Mouse (Mus musculus) cerebellum, adult 11 months (tissue): ENCODE results near the gene Vsig10.
A peak's percentile ranks its signal among the peaks of the same experiment; 100 is the strongest.
"Not testable (repeated sequence)": the region's sequence is repeated elsewhere in the genome, so short reads cannot be mapped to it uniquely, and the experiment has no call there.

Experiments used
- DNase-seq: peaks from one replicate; pipeline ENCODE4 v3.0.0; 2022

The Vsig10 gene

GRCm38 (mm10) chr5:117356365-117357128 is 37.7 kb downstream of the Vsig10 start:
- DNase-seq, result peak; percentile 53

DNA sequence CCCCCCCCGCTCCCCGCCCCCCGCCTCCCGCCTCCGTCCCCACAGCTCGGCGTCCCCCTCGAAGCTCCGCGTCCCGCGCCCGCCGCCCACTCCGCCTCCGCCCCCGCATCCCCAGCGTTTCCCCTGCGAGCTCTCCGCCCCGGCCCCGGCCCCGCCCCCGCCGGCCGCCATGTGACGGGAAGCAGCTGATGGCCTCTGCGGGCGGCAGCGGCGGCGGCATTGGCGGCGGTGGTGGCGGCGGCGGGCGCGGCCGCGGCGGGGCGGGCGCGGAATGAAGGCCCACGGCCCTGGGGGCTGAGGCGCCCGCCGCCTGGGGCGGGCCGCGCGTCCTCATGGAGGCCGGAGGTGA is 38.2 kb downstream of the Vsig10 start, which contains the start of gene Wsb2:
Gene Wsb2 (plus strand): TSS at position 176 of the 349 bp plus-strand sequence.
- DNase-seq, result peak; percentile 74

DNA sequence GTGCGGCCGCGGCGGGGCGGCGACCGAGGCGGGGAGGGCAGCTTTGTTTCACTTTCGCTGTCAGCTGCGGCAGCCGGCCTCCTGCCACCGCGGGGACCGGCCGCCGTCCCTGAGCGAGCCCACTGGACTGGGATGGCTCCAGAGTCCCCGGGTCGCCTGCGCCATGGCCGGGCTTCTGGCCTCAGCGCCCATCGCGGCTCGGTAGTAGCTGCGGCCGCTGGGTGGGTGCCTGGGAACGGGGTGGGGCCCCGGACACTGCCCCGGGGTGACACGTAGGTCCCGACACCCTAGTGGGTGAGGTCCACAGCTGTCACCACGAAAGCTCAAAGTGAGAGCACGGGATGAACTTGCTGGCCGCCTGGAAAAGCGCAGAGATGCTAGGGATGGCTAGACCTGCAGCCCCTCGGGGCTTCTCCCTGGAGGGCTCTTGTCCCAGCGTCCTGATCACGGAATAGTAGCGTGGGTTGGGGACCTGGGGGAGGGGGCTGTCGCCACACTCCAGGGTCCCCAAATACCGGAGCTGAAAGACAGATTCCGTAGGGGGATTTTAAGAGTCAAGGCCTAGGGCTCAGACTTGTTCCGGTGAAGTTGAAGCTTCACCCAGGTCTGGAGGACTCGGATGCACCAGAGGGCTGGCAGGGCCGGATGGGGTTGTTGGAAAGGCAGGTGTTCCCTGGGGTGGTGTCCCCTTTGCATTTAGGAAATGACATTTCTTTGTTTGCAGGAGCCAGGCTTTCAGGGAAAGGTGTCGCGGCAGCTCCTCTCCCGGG is 38.8 kb downstream of the Vsig10 start:
- peak; percentile 35 for DNase-seq

DNA sequence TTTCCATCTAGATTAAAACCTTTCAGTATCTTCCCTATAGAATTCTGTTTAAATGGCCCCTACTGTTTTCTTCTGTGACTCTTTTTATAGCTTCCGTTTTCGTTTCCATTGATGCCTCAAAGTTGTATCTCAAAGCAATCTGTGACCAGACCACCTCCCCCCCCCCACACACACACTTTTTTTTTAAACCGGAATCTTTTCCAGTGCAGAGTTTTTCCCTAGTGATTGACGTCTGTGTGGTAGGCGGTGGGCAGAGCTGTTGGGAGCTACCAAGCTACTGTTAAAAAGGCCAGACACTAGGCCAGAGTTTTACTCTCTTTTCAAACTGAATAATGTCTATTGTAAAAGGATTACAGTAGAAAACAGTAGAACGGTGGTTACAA is 39.4 kb downstream of the Vsig10 start:
- DNase-seq, result no peak

DNA sequence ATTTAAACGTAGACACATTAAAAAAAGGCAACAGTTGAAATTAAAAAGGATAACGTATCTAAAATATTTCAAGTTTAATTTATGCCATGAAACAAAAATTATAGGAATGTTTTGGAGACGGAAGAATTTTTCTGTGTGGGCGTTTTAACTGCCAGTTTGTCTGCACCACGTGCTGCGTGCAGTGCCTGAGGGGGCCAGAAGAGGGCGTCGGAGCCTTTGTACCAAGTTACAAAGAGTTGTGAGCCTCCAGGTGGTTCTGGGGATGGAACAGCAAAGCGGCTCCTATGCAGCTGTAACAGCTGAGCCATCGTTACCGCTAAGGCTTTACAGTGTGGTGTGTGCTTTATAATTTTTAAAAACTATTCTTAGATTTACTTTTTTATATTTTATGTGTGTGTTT is 39.8 kb downstream of the Vsig10 start:
- peak; percentile 42 for DNase-seq

GRCm38 (mm10) chr5:117359497-117360227 is 40.8 kb downstream of the Vsig10 start:
- DNase-seq, result no peak

GRCm38 (mm10) chr5:117360228-117360515 is 41.3 kb downstream of the Vsig10 start:
- no peak for DNase-seq

DNA sequence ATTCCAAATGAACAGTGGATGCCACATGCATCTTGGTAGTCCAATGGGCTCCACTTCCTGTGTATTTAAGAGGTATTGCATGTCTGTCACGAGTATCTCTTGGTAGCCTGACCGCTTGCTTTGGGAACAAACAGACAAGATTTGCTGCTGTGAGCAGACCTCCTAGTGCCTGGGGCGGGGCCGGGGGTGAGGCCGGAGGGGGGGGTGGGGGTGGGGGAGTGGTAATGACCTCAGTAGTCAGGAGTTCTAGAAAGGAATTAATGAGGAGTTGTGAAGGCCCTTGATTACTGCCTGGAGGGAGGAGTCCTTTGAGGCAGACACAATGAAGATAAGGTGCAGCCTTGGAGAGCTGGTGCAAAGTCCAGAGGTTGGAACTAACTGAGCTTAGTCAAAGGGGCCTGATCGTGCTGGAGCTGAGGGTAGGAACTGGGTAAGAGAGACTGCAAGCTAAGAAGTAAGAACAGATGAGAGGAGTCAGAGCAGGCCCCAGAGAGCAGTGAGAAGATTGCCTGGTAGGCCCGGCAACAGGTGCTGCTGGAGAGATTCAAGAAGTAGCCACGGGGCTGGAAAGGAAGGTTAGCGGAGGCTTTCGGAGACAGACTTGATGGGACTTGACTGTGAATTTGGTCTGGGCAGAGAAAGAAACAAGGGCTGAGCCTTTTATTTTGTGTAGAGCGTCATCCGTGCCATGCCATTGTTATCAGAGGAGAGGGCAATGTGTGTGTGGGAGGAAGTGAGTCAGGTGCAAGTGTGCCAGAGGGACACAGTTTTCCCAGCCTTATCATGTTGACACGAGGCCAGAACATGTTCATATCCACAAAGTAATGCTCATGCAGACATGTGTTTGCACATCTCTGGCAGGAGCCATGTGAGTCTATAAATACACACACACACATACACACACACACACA is 42.0 kb downstream of the Vsig10 start:
- no peak for DNase-seq

GRCm38 (mm10) chr5:117361590-117361989 is 42.7 kb downstream of the Vsig10 start:
- no peak for DNase-seq

DNA sequence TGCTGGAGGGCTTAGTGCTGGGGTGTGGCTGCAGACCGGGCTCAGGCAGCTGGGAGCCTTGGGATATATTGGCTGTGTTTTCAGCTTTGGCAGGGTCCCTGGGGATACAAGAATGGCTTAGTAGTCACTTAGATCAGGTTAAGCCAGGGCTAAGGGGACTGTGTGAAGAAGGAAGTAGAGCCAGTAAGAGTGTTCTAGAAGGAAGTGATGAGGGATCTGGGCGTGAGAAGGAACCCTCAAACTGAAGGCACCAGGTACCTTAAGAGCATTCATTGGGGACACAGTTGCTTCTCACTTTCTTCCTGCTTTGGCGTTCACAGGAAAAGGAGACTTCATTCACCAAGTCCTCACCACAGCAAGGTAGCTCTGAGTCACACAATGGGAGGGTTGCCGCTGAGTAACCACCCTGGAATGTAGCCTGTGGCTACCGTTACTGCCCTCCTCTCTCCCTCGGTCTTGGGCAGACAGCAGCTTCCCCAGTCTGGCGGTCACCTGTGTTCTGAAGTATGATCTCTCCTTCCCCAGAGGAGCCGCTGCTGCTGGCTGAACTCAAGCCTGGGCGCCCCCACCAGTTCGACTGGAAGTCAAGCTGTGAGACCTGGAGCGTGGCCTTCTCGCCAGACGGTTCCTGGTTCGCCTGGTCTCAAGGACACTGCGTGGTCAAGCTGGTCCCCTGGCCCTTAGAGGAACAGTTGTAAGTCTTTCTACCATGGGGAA is 44.3 kb downstream of the Vsig10 start:
- DNase-seq, result no peak

- no peak for DNase-seq
Measured at GRCm38 (mm10) chr5:117364821-117365220, 45.9 kb downstream of the Vsig10 start.

DNA sequence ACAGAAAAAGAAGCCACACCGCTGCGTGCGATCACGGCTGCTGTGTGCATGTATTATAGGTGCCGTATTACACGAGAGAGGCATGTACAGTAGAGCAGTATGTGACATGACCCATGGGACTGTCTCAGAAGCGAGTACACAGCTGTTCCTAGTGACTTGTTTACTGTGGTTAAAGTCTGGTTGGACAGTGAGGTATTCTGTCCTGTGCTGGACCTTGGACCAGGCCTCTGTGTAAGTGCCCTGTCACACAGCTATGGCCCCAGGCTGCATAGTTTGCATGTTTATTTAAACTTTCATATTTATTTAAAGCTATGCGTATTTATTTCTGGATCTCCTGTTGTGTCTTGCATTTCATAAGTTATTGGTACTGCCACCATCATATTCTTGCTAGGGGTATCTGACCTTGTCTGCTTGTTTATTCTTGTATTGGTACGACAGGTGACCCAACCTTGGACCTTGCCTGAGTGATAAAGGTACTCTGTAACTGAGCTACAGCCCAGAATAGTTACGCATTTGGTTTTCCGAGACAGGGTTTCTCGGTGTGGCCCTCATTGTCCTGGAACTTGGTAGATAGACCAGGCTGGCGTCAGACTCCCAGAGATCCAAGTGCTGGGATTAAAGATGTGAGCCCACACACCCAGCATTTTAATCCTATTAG is 47.1 kb downstream of the Vsig10 start:
- DNase-seq, result no peak

DNA sequence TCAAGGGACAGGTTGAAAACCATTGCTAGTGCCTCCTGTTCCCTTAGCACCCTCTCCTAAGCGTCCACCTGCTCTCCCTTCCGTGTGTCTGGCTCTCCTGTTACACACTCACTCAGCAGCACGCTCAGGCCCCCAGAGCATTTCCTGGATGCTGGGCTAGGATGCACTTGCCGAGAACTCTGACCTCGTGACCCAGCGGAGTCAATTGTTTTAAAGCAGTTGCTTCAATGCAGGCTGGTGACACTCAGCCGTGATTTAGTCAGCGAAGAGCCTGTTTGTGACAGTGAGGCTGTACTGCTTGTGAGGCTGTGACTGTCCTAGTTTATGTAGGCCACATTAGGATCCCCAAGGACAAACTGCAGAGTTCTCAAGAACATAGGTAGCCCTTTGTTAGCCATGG is 48.3 kb downstream of the Vsig10 start:
- no peak for DNase-seq

DNA sequence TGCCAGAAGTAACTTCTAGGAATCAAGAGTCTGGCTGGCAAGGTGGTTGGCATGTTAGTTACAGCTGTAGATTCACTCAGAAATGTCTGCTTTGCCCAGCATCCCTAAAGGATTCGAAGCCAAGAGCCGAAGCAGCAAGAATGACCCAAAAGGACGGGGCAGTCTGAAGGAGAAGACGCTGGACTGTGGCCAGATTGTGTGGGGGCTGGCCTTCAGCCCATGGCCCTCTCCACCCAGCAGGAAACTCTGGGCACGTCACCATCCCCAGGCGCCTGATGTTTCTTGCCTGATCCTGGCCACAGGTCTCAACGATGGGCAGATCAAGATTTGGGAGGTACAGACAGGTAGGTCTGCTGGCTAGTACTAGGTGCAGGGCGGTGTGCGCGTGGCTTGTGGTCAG is 51.7 kb downstream of the Vsig10 start:
- no peak for DNase-seq

GRCm38 (mm10) chr5:117373418-117373817 is 54.5 kb downstream of the Vsig10 start:
- no peak for DNase-seq

DNA sequence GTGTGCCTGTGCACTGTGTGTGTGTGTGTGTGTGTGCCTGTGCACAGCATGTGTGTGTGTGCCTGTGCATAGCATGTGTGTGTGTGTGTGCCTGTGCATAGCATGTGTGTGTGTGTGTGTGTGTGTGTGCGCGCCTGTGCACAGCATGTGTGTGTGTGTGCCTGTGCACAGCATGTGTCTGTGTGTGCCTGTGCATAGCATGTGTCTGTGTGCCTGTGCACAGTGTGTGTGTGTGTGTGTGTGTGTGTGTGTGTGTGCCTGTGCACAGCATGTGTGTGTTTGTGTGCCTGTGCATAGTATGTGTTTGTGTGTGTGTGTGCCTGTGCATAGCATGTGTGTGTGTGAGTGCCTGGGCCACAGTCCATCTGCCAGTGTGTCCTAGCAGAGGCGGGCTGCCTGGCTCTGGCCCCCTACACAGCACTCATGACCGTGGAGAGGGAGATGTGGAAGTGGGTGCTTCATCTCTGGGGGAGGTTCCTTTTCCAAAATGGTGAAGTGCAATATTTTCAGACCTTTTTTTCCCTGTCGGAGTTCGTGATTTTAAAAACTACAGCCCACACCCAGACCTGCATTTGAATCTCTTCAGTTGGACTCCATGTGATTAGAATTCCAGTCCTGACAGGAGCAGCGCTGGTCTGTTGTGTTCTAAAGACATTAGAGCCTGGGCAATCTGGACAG is 55.6 kb downstream of the Vsig10 start:
- DNase-seq, result no peak

- DNase-seq, result no peak
Measured at GRCm38 (mm10) chr5:117376331-117376761, 57.5 kb downstream of the Vsig10 start.

DNA sequence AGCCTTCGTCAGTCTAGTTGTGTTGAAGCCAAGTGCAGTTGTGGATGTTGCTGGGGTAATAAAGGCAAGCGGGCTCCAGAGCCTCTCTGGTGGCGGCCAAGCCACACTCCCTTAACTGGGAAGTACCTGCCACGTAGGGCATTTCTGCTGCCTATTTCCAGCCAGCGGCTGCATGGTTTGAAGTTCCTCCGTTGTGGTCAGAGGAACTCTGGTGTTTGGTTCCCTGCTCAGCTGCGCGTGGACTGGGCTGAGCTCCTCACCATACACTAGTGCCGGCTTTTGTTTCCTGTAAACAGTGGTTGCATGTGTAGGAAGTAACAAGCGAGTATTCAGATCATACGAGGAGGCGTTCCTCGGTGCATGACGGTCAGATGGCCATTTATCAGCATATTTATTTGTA is 58.8 kb downstream of the Vsig10 start:
- DNase-seq, result not testable (repeated sequence)

DNA sequence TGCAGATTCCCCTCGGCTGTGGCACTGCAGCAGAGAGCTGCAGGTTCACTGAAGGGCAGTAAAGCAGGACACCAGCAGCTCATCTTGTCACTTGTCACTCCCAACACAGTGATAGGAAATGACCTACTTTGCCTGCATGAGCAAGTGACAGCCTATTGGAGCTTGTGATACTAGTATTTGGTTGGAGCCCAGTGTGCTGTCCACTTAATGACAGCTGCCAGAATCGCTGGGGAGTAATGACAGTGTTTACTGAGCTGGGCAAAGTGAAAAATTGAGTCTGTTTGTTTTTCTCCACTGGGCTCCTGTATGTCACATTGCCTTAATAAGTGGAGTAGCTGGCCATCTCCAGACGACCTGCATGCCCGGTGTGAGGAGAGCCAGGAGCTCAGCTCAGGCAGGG is 61.3 kb downstream of the Vsig10 start:
- no peak for DNase-seq

DNA sequence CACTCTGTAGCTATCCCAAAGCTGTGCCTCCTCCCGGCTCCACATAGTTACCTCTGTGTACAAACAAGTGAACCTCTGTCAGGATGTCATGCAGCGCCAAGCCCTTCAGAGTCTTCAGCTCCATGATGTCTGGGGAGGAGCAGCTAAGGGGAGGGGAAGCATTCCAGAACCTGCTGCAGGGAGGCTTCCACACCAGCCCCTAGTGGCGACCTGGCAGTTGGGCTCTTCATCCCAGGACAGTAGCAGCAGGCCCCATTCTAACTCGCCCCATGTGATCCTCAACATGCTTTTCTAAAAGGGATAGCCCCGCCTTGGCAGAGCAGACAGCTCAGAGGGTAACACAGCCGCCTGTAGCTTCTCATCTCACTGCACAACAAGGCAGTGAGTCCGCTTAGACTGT is 62.9 kb downstream of the Vsig10 start:
- DNase-seq, result no peak

DNA sequence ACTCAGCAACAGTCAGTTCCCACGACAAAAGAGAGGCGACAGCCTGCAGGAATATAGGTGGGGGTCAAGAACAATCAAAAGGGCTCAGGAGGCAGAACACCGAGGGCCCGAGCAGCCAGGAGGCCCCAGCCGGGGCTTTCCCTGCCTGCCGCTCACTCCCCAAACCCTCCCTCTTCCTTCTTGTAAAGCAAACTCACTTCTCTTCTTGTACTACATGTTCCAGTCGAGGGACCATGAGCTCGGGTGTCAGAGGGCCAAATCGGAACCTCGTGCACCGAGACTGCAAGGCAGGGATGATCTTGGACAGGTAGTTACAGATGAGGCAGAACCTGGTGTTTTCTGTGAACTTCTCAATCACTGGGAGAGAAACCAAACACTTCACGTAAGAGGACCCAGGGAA is 64.3 kb downstream of the Vsig10 start:
- no peak for DNase-seq
